Mouse (Mus musculus) CH12.LX (cell line): ENCODE results near the gene Smim13. TPM values are rescaled to one million over a fixed set of nuclear protein-coding genes. Genes with fewer than 3 reads are reported as not detected.
"Not testable (repeated sequence)": the region's sequence is repeated elsewhere in the genome, so short reads cannot be mapped to it uniquely, and the experiment has no call there.

Experiments used
- DNase-seq: peaks from one replicate; pipeline ENCODE4 v3.0.0-alpha.2; 2013; ENCODE audit errors: extremely low read depth
- H3K27ac ChIP-seq: 2 replicates; pipeline ENCODE4 v1.5.1; 2012; ENCODE audit warnings: low read depth, mild to moderate bottlenecking, control low read depth, moderate library complexity; ENCODE audit not compliant: insufficient read depth
- H3K27me3 ChIP-seq: replicated peaks from 2 replicates; pipeline ENCODE3; 2012; ENCODE audit warnings: inconsistent platforms
- H3K36me3 ChIP-seq, 2 experiments: replicated peaks in 1 of 2; 2 replicates each; pipeline versions ENCODE3 to v1.6.1; 2012; ENCODE audit warnings: inconsistent platforms in 1 of 2, low read length in 1 of 2, mild to moderate bottlenecking in 1 of 2, mixed read lengths in 1 of 2, moderate library complexity in 1 of 2; ENCODE audit not compliant: control insufficient read depth in 1 of 2, insufficient read depth in 1 of 2
- H3K4me1 ChIP-seq, 2 experiments: 2 replicates each; pipeline ENCODE4 v1.6.1; 2012; ENCODE audit warnings: inconsistent platforms in 1 of 2, moderate library complexity in 1 of 2; ENCODE audit not compliant: insufficient read depth in 2 of 2, control insufficient read depth in 1 of 2
- H3K4me2 ChIP-seq: 2 replicates; pipeline ENCODE4 v1.6.1; 2012; ENCODE audit warnings: low read depth, mild to moderate bottlenecking, control low read depth; ENCODE audit not compliant: poor library complexity, insufficient read depth, severe bottlenecking
- H3K4me3 ChIP-seq, 3 experiments: fragments of 150-350 bp in 1 of 3; sonication (generic) in 1 of 3; replicated peaks in 1 of 3; 2 replicates each; pipeline versions ENCODE3 to v1.5.1; 2011 to 2012; ENCODE audit warnings: low read depth in 2 of 3, low read length in 2 of 3, mild to moderate bottlenecking in 2 of 3, moderate library complexity in 2 of 3, control low read depth in 1 of 3, improper control_type of control experiment in 1 of 3, inconsistent platforms in 1 of 3, mixed read lengths in 1 of 3; ENCODE audit not compliant: poor library complexity in 1 of 3
- H3K79me2 ChIP-seq: replicated peaks from 2 replicates; pipeline ENCODE4 v1.6.1; 2012; ENCODE audit warnings: mild to moderate bottlenecking, moderate library complexity; ENCODE audit not compliant: control insufficient read depth, poor library complexity, insufficient read depth, severe bottlenecking; ENCODE audit errors: extremely low read depth
- H3K9ac ChIP-seq: 2 replicates; pipeline ENCODE4 v1.6.1; 2012; ENCODE audit warnings: low read depth, mild to moderate bottlenecking, control low read depth, moderate library complexity; ENCODE audit not compliant: insufficient read depth
- H3K9me3 ChIP-seq: replicated peaks from 2 replicates; pipeline ENCODE3; 2012; ENCODE audit warnings: low read length, inconsistent platforms, mixed read lengths
- CTCF ChIP-seq, 2 experiments: IDR thresholded peaks in 1 of 2; conservative IDR thresholded peaks in 1 of 2; 2 replicates each; pipeline ENCODE4 v1.5.1; 2011 to 2012; ENCODE audit warnings: low read depth in 2 of 2, low read length in 2 of 2, improper control_type of control experiment in 1 of 2, inconsistent platforms in 1 of 2, mild to moderate bottlenecking in 1 of 2, moderate library complexity in 1 of 2
- E2F4 ChIP-seq: IDR thresholded peaks from 2 replicates; pipeline ENCODE4 v1.6.1; 2011; ENCODE audit warnings: low read depth, low read length, improper control_type of control experiment; ENCODE audit not compliant: insufficient replicate concordance
- EP300 ChIP-seq: IDR thresholded peaks from 2 replicates; pipeline ENCODE4 v1.6.1; 2011; ENCODE audit warnings: low read length, improper control_type of control experiment
- ETS1 ChIP-seq: conservative IDR thresholded peaks from 2 replicates; pipeline ENCODE4 v1.6.1; 2012; ENCODE audit warnings: low read depth, mild to moderate bottlenecking, inconsistent platforms, low read length, improper control_type of control experiment, moderate library complexity
- GABPA ChIP-seq: IDR thresholded peaks from 2 replicates; pipeline ENCODE4 v1.6.1; 2012; ENCODE audit warnings: low read depth, low read length, improper control_type of control experiment, inconsistent platforms; ENCODE audit not compliant: insufficient replicate concordance
- HCFC1 ChIP-seq: IDR thresholded peaks from 2 replicates; pipeline ENCODE4 v1.6.1; 2012; ENCODE audit warnings: low read depth, mild to moderate bottlenecking, inconsistent platforms, low read length, improper control_type of control experiment
- IRF4 ChIP-seq: IDR thresholded peaks from 2 replicates; pipeline ENCODE4 v1.6.1; 2014; ENCODE audit warnings: low read depth, mild to moderate bottlenecking, inconsistent platforms, low read length, improper control_type of control experiment
- JUN ChIP-seq: IDR thresholded peaks from 2 replicates; pipeline ENCODE4 v1.6.1; 2011; ENCODE audit warnings: low read depth, mild to moderate bottlenecking, low read length, improper control_type of control experiment, moderate library complexity; ENCODE audit not compliant: insufficient read depth
- JUND ChIP-seq: conservative IDR thresholded peaks from 2 replicates; pipeline ENCODE4 v1.6.1; 2011; ENCODE audit warnings: low read depth, low read length, improper control_type of control experiment
- MAFK ChIP-seq: IDR thresholded peaks from 2 replicates; pipeline ENCODE4 v1.6.1; 2011; ENCODE audit warnings: low read length, improper control_type of control experiment; ENCODE audit not compliant: insufficient replicate concordance
- NRF1 ChIP-seq: IDR thresholded peaks from 2 replicates; pipeline ENCODE4 v1.6.1; 2014; ENCODE audit warnings: low read depth, mild to moderate bottlenecking, inconsistent platforms, low read length, improper control_type of control experiment, moderate library complexity
- POLR2A ChIP-seq: IDR thresholded peaks from 2 replicates; pipeline ENCODE4 v1.6.1; 2011; ENCODE audit warnings: low read depth, mild to moderate bottlenecking, improper control_type of control experiment, low read length
- RCOR1 ChIP-seq: conservative IDR thresholded peaks from 2 replicates; pipeline ENCODE4 v1.6.1; 2012; ENCODE audit warnings: low read depth, mild to moderate bottlenecking, inconsistent platforms, low read length, improper control_type of control experiment
- SIN3A ChIP-seq: IDR thresholded peaks from 2 replicates; pipeline ENCODE4 v1.6.1; 2012; ENCODE audit warnings: low read length, improper control_type of control experiment, inconsistent platforms
- SMC3 ChIP-seq: IDR thresholded peaks from 2 replicates; pipeline ENCODE4 v1.6.1; 2011; ENCODE audit warnings: low read depth, low read length, improper control_type of control experiment
- ZC3H11A ChIP-seq: IDR thresholded peaks from 2 replicates; pipeline ENCODE4 v1.6.1; 2012; ENCODE audit warnings: low read depth, mild to moderate bottlenecking, inconsistent platforms, low read length, improper control_type of control experiment
- ZKSCAN1 ChIP-seq: IDR thresholded peaks from 2 replicates; pipeline ENCODE4 v1.6.1; 2012; ENCODE audit warnings: low read depth, inconsistent platforms, low read length, improper control_type of control experiment, borderline replicate concordance
- ZNF384 ChIP-seq: IDR thresholded peaks from 2 replicates; pipeline ENCODE4 v1.6.1; 2012; ENCODE audit warnings: low read depth, low read length, improper control_type of control experiment, inconsistent platforms
- dilution Hi-C: fragments of 300-500 bp; cut with MboI; formaldehyde crosslinking; loops from 2 replicates; pipeline ENCODE4 v1.14.3; 2020; ENCODE audit warnings: low sequenced_read_pairs; ENCODE audit not compliant: extremely low pct_unique_long_range_greater_than_20kb, extremely low pct_ligation_motif_present
- in situ Hi-C: fragments of 300-500 bp; cut with MboI; formaldehyde crosslinking; loops from 3 replicates; pipeline ENCODE4 v1.14.3; 2019; ENCODE audit warnings: low sequenced_read_pairs, low pct_ligation_motif_present, low pct_unique_long_range_greater_than_20kb, mixed read lengths
- polyA plus RNA-seq: library from polyadenylated mRNA; unstranded; fragments of >175 nt; gene quantifications from 2 replicates; pipeline ENCODE4 v1.2.1, GENCODE M21; 2012; ENCODE audit warnings: low read depth; ENCODE audit not compliant: insufficient read length
- total RNA-seq, 2 experiments: library from RNA; depleted of rRNA; stranded (reverse); fragments of 300-350 nt in 1 of 2; fragments of >200 nt in 1 of 2; gene quantifications; 2 replicates each; pipeline ENCODE4 v1.2.3; 2012 to 2014

The Smim13 gene
- total and polyA plus RNA-seq, 3 experiments = 4.4 to 13.4 (median 11.6) TPM

- no peaks in the 10 kb centered on the region for H3K79me2 ChIP-seq
- H3K4me1 ChIP-seq = peaks cover 9 to 21% of the 10 kb centered on the region in 2 experiments
- H3K36me3 ChIP-seq = no peaks in the 10 kb centered on the region
- no peaks in the 10 kb centered on the region for H3K9me3 ChIP-seq
- peaks cover 3% of the 10 kb centered on the region for H3K27me3 ChIP-seq
- dilution Hi-C loops = no loop called here
- no peak overlapping the region for H3K4me3 ChIP-seq
- no peak overlapping the region for H3K27ac ChIP-seq
- H3K4me2 ChIP-seq = no peak overlapping the region
- H3K9ac ChIP-seq = no peak overlapping the region
- in situ Hi-C loops = no loop called here
- no peak for TF ChIP-seq HCFC1
- no peak for TF ChIP-seq CTCF (conservative IDR thresholded peaks at IDR 0.05 in 1 of 2, IDR thresholded peaks at IDR 0.05 in 1 of 2; ENCODE audit: low read depth in 2 of 2, low read length in 2 of 2)
- no peak for TF ChIP-seq ETS1
- TF ChIP-seq POLR2A = no peak
- no peak for TF ChIP-seq JUN
- TF ChIP-seq SIN3A = no peak
- no peak for TF ChIP-seq ZKSCAN1
- no peak for TF ChIP-seq SMC3
- no peak for TF ChIP-seq RCOR1
- TF ChIP-seq GABPA = no peak
- no peak for TF ChIP-seq NRF1
- no peak for TF ChIP-seq E2F4
- TF ChIP-seq ZC3H11A = no peak
- DNase-seq = no peak
These were observed 46.0 kb upstream of the Smim13 start for GRCm38 (mm10) chr13:41203691-41204090.

- H3K9ac ChIP-seq, in situ Hi-C loops, dilution Hi-C loops, H3K27ac ChIP-seq, H3K9me3 ChIP-seq, H3K4me2 ChIP-seq, H3K79me2 ChIP-seq, H3K27me3 ChIP-seq, H3K4me3 ChIP-seq, H3K36me3 ChIP-seq: not testable (repeated sequence)
- H3K4me1 ChIP-seq = peaks cover 9 to 21% of the 10 kb centered on the region in 2 experiments
- TF ChIP-seq JUN (peak; percentile 74), IRF4 (peak; percentile 81), ZNF384 (peak; percentile 87), ETS1 (peak; percentile 30), JUND (peak; percentile 80), MAFK (peak; percentile 63; the same call in 1 of the 2 replicates), EP300 (peak; percentile 79)
- DNase-seq = peak; percentile 52
These were observed 44.1 kb upstream of the Smim13 start for GRCm38 (mm10) chr13:41205568-41205967.
